In genomic region chr1:167081946-167082345, GRCm38 (mm10) we compare ENCODE assay signal across 21 mouse cellular contexts.
DNase-seq lines count a peak whose midpoint lies in the region; ATAC-seq and TF ChIP-seq lines count a peak whose summit lies in the region.
"Had no signal": no experiment of that assay in that cellular context is flagged by ENCODE, and none has a peak within 500 bp of the region (broad histone marks: within the 10 kb centered on the region; RNA-seq: fewer than 3 reads in every experiment).

No protein-coding gene starts in this region.

- no peak for ATAC-seq in midbrain, embryonic 11.5 days (ENCODE audit: low FRiP score)
- no peak for ATAC-seq in midbrain, postnatal 0 days (ENCODE audit: low FRiP score)
- ATAC-seq in forebrain, embryonic 13.5 days = no peak
- ATAC-seq in hindbrain, embryonic 12.5 days (ENCODE audit: low FRiP score) = no peak
- ATAC-seq in midbrain, embryonic 15.5 days (replicated peaks) = no peak
- ATAC-seq in monocyte, adult 5-6 weeks (replicated peaks; ENCODE audit: insufficient number of reproducible peaks, low FRiP score, low TSS enrichment, poor library complexity, severe bottlenecking) = no peak
- ATAC-seq: intestine, embryonic 15.5 days; liver, postnatal 0 days had no signal

- WGBS in midbrain, embryonic 11.5 days = 65% methylated on average over 3 of the region's 3 CpGs
- 51% methylated on average over 3 of the region's 3 CpGs for WGBS in midbrain, postnatal 0 days
- 37% methylated on average over 3 of the region's 3 CpGs for WGBS in forebrain, embryonic 13.5 days
- 43% methylated on average over 3 of the region's 3 CpGs for WGBS in hindbrain, embryonic 12.5 days
- WGBS in midbrain, embryonic 15.5 days = 39% methylated on average over 3 of the region's 3 CpGs

- DNase-seq in midbrain, embryonic 11.5 days (ENCODE audit: low spot score, missing footprints) = peak; percentile 74
- DNase-seq in midbrain, postnatal 0 days (ENCODE audit: low spot score) = no peak
- DNase-seq in kidney, postnatal 36 days = no peak
- DNase-seq in thymus, postnatal 4 days = no peak
- DNase-seq: cerebellum, adult 11-12 months; gastrocnemius, postnatal 36 days; heart, postnatal 36 days; kidney, adult 9 months; kidney, postnatal 14 days; layer of hippocampus, postnatal 36 days; liver, postnatal 0 days had no signal

- peak overlapping the region; percentile 35; the same call in 1 of the 2 replicates for H3K27ac ChIP-seq in midbrain, embryonic 11.5 days (ENCODE audit: low read depth, low read length)
- no peak overlapping the region for H3K27ac ChIP-seq in midbrain, postnatal 0 days (ENCODE audit: low read depth, low read length)
- peak overlapping the region; percentile 81 for H3K27ac ChIP-seq in forebrain, embryonic 13.5 days
- peak overlapping the region; percentile 87 for H3K27ac ChIP-seq in hindbrain, embryonic 12.5 days
- H3K27ac ChIP-seq in midbrain, embryonic 15.5 days = peak overlapping the region; percentile 80
- H3K27ac ChIP-seq: heart, embryonic 15.5 days; intestine, embryonic 15.5 days; limb, embryonic 12.5 days; macrophage; stomach, postnatal 0 days had no signal

- H3K4me2 ChIP-seq in midbrain, embryonic 11.5 days = no peak overlapping the region
- no peak overlapping the region for H3K4me2 ChIP-seq in midbrain, postnatal 0 days (ENCODE audit: low read depth, low read length, poor library complexity, severe bottlenecking)
- no peak overlapping the region for H3K4me2 ChIP-seq in forebrain, embryonic 13.5 days
- H3K4me2 ChIP-seq in hindbrain, embryonic 12.5 days (replicated peaks) = no peak overlapping the region
- H3K4me2 ChIP-seq in midbrain, embryonic 15.5 days = no peak overlapping the region
- H3K4me2 ChIP-seq: heart, embryonic 15.5 days; intestine, embryonic 15.5 days; limb, embryonic 12.5 days; liver, embryonic 11.5 days had no signal

- peaks cover 6% of the 10 kb centered on the region; the same call in 1 of the 2 replicates for H3K4me1 ChIP-seq in midbrain, embryonic 11.5 days (ENCODE audit: control insufficient read depth, insufficient read depth, low read length)
- H3K4me1 ChIP-seq in midbrain, postnatal 0 days (ENCODE audit: insufficient read depth, low read length) = no peaks in the 10 kb centered on the region
- peaks cover 30% of the 10 kb centered on the region for H3K4me1 ChIP-seq in forebrain, embryonic 13.5 days
- H3K4me1 ChIP-seq in hindbrain, embryonic 12.5 days = peaks cover 25% of the 10 kb centered on the region
- H3K4me1 ChIP-seq in midbrain, embryonic 15.5 days = peaks cover 21% of the 10 kb centered on the region
- H3K4me1 ChIP-seq: heart, embryonic 15.5 days; intestine, embryonic 15.5 days; limb, embryonic 12.5 days had no signal

- H3K27me3 ChIP-seq in midbrain, embryonic 11.5 days (ENCODE audit: control insufficient read depth, insufficient read depth, low read length) = no peaks in the 10 kb centered on the region
- H3K27me3 ChIP-seq in midbrain, postnatal 0 days (ENCODE audit: insufficient read depth, low read length) = no peaks in the 10 kb centered on the region
- H3K27me3 ChIP-seq in forebrain, embryonic 13.5 days = no peaks in the 10 kb centered on the region
- H3K27me3 ChIP-seq in hindbrain, embryonic 12.5 days = no peaks in the 10 kb centered on the region
- no peaks in the 10 kb centered on the region for H3K27me3 ChIP-seq in midbrain, embryonic 15.5 days (replicated peaks)
- H3K27me3 ChIP-seq: heart, embryonic 15.5 days; intestine, embryonic 15.5 days; limb, embryonic 12.5 days had no signal

- H3K36me3 ChIP-seq in midbrain, embryonic 11.5 days (ENCODE audit: control insufficient read depth, insufficient read depth, low read length) = no peaks in the 10 kb centered on the region
- peaks cover 9% of the 10 kb centered on the region; the same call in 1 of the 2 replicates for H3K36me3 ChIP-seq in midbrain, postnatal 0 days (ENCODE audit: insufficient read depth, low read length)
- H3K36me3 ChIP-seq in forebrain, embryonic 13.5 days (ENCODE audit: poor library complexity, severe bottlenecking) = peaks cover 5% of the 10 kb centered on the region; the same call in 1 of the 2 replicates
- H3K36me3 ChIP-seq in hindbrain, embryonic 12.5 days = 0 out of 2 replicates have a peak, but pooled peaks cover 5% of the 10 kb centered on the region
- peaks cover 6% of the 10 kb centered on the region; the same call in 1 of the 2 replicates for H3K36me3 ChIP-seq in midbrain, embryonic 15.5 days (replicated peaks)
- H3K36me3 ChIP-seq: heart, embryonic 15.5 days; intestine, embryonic 15.5 days; limb, embryonic 12.5 days had no signal

- TF ChIP-seq CTCF in midbrain, postnatal 0 days (IDR thresholded peaks at IDR 0.05) = no peak

- H3K9me3 ChIP-seq in midbrain, embryonic 11.5 days (ENCODE audit: control insufficient read depth, low read length) = no peaks in the 10 kb centered on the region
- H3K9me3 ChIP-seq in midbrain, postnatal 0 days (ENCODE audit: low read length) = no peaks in the 10 kb centered on the region
- H3K9me3 ChIP-seq in forebrain, embryonic 13.5 days (replicated peaks) = no peaks in the 10 kb centered on the region
- no peaks in the 10 kb centered on the region for H3K9me3 ChIP-seq in hindbrain, embryonic 12.5 days (replicated peaks)
- no peaks in the 10 kb centered on the region for H3K9me3 ChIP-seq in midbrain, embryonic 15.5 days
- H3K9me3 ChIP-seq: heart, embryonic 15.5 days; intestine, embryonic 15.5 days; limb, embryonic 12.5 days had no signal

- H3K9ac ChIP-seq in midbrain, embryonic 11.5 days (ENCODE audit: low read length) = no peak overlapping the region
- no peak overlapping the region for H3K9ac ChIP-seq in midbrain, postnatal 0 days (replicated peaks; ENCODE audit: low read length, poor library complexity, severe bottlenecking)
- no peak overlapping the region for H3K9ac ChIP-seq in forebrain, embryonic 13.5 days
- no peak overlapping the region for H3K9ac ChIP-seq in hindbrain, embryonic 12.5 days
- H3K9ac ChIP-seq in midbrain, embryonic 15.5 days = no peak overlapping the region
- H3K9ac ChIP-seq: heart, embryonic 15.5 days; intestine, embryonic 15.5 days; limb, embryonic 12.5 days; liver, postnatal 0 days had no signal

- no peak overlapping the region for H3K4me3 ChIP-seq in midbrain, embryonic 11.5 days (ENCODE audit: low read depth, low read length)
- H3K4me3 ChIP-seq in midbrain, postnatal 0 days (ENCODE audit: low read depth, low read length) = no peak overlapping the region
- H3K4me3 ChIP-seq in forebrain, embryonic 13.5 days = no peak overlapping the region
- no peak overlapping the region for H3K4me3 ChIP-seq in hindbrain, embryonic 12.5 days
- no peak overlapping the region for H3K4me3 ChIP-seq in midbrain, embryonic 15.5 days
- H3K4me3 ChIP-seq: heart, embryonic 15.5 days; intestine, embryonic 15.5 days; limb, embryonic 12.5 days had no signal
